Mouse (Mus musculus) heart, postnatal 36 days (tissue): Measurements from ENCODE around the gene Rbm47. TPM values are rescaled to one million over a fixed set of nuclear protein-coding genes. Genes with fewer than 3 reads are reported as not detected.

Experiments
- DNase-seq, 2 experiments: peaks; one replicate each; pipeline ENCODE4 v3.0.0; 2021 to 2022
- intact Hi-C: fragments of 180-260 bp; cut with DNase I; formaldehyde crosslinking; loops from one replicate; pipeline ENCODE4 v1.15.1; 2025
- total RNA-seq, 2 experiments: library from RNA; stranded (reverse); gene quantifications; 2 replicates each; pipeline ENCODE4 v1.2.3; 2021

Rbm47 gene
- total RNA-seq, 2 experiments from 2014 or later: 1.6 to 1.7 TPM

GRCm38 (mm10) chr5:66135161-66135852 lies 37.6 kb downstream of the Rbm47 start:
- DNase-seq: no peak
- intact Hi-C loops: no loop called here

GRCm38 (mm10) chr5:66134578-66134977 lies 38.3 kb downstream of the Rbm47 start:
- intact Hi-C loops: no loop called here
- DNase-seq: no peak

- intact Hi-C loops: no loop called here
- DNase-seq: no peak
Observed at GRCm38 (mm10) chr5:66128948-66129347, 44.0 kb downstream of the Rbm47 start.

GRCm38 (mm10) chr5:66125418-66125817 lies 47.5 kb downstream of the Rbm47 start:
- DNase-seq: no peak
- intact Hi-C loops: no loop called here

GRCm38 (mm10) chr5:66124931-66125330 lies 48.0 kb downstream of the Rbm47 start:
- no peak for DNase-seq
- intact Hi-C loops: no loop called here

GRCm38 (mm10) chr5:66124089-66124400 lies 48.9 kb downstream of the Rbm47 start:
- no peak for DNase-seq
- intact Hi-C loops: no loop called here

- DNase-seq: no peak
- intact Hi-C loops: no loop called here
Observed at GRCm38 (mm10) chr5:66123295-66124088, 49.4 kb downstream of the Rbm47 start.

GRCm38 (mm10) chr5:66121255-66121654 lies 51.7 kb downstream of the Rbm47 start:
- DNase-seq: no peak
- intact Hi-C loops: no loop called here

GRCm38 (mm10) chr5:66114751-66115150 lies 58.2 kb downstream of the Rbm47 start:
- intact Hi-C loops: no loop called here
- DNase-seq: no peak

- intact Hi-C loops: no loop called here
Observed at GRCm38 (mm10) chr5:66114208-66114607, 58.7 kb downstream of the Rbm47 start.

GRCm38 (mm10) chr5:66112059-66112458 lies 60.9 kb downstream of the Rbm47 start:
- DNase-seq: peak; percentile 31 to 35
- intact Hi-C loops: no loop called here

More at GRCm38 (mm10) chr5:66114208-66114607, 58.7 kb downstream of the Rbm47 start:
- DNase-seq: no peak

- no peak for DNase-seq
- intact Hi-C loops: no loop called here
Observed at GRCm38 (mm10) chr5:66106372-66106771, 66.5 kb downstream of the Rbm47 start.

- intact Hi-C loops: no loop called here
- DNase-seq: no peak
Observed at GRCm38 (mm10) chr5:66105946-66106345, 67.0 kb downstream of the Rbm47 start.

- intact Hi-C loops: no loop called here
Observed at GRCm38 (mm10) chr5:66105366-66105765, 67.6 kb downstream of the Rbm47 start.

GRCm38 (mm10) chr5:66103386-66103785 lies 69.5 kb downstream of the Rbm47 start:
- intact Hi-C loops: loop anchor here (5.0 kb wide), 1 partner anchor 59 kb away; no protein-coding TSS in a partner anchor
- DNase-seq: no peak

More at GRCm38 (mm10) chr5:66105366-66105765, 67.6 kb downstream of the Rbm47 start:
- no peak for DNase-seq

- DNase-seq: no peak
- intact Hi-C loops: loop anchor here (5.0 kb wide), 1 partner anchor 59 kb away; no protein-coding TSS in a partner anchor
Observed at GRCm38 (mm10) chr5:66102821-66103220, 70.1 kb downstream of the Rbm47 start.

GRCm38 (mm10) chr5:66101577-66101976 lies 71.3 kb downstream of the Rbm47 start:
- DNase-seq: no peak
- intact Hi-C loops: loop anchor here (5.0 kb wide), 1 partner anchor 61 kb away; no protein-coding TSS in a partner anchor

- no peak for DNase-seq
- intact Hi-C loops: loop anchor here (5.0 kb wide), 1 partner anchor 62 kb away; no protein-coding TSS in a partner anchor
Observed at GRCm38 (mm10) chr5:66100322-66100721, 72.6 kb downstream of the Rbm47 start.

- intact Hi-C loops: no loop called here
- no peak for DNase-seq
Observed at GRCm38 (mm10) chr5:66098094-66098871, 74.6 kb downstream of the Rbm47 start.

GRCm38 (mm10) chr5:66096081-66096480 lies 76.8 kb downstream of the Rbm47 start:
- intact Hi-C loops: no loop called here
- DNase-seq: no peak

- intact Hi-C loops: no loop called here
- DNase-seq: no peak
Observed at GRCm38 (mm10) chr5:66095166-66095565, 77.8 kb downstream of the Rbm47 start.
